Mouse (Mus musculus) right cerebral cortex, adult 18-20 months (tissue): ENCODE data around the gene C2cd5.

ENCODE experiments used
- DNase-seq: peaks from one replicate; pipeline ENCODE4 v3.0.0; 2022; ENCODE audit warnings: mixed read lengths

The C2cd5 gene

GRCm38 (mm10) chr6:143115011-143115445 is 15.1 kb upstream of the C2cd5 start:
- no peak for DNase-seq

- DNase-seq: no peak
Observed at GRCm38 (mm10) chr6:143114556-143114955, 14.6 kb upstream of the C2cd5 start.

- DNase-seq: no peak
Observed at GRCm38 (mm10) chr6:143110371-143110770, 10.4 kb upstream of the C2cd5 start.

GRCm38 (mm10) chr6:143109622-143110218 is 9.8 kb upstream of the C2cd5 start:
- no peak for DNase-seq

- DNase-seq: no peak
Observed at GRCm38 (mm10) chr6:143108031-143108430, 8.1 kb upstream of the C2cd5 start.

- no peak for DNase-seq
Observed at GRCm38 (mm10) chr6:143107611-143108010, 7.7 kb upstream of the C2cd5 start.

- DNase-seq: no peak
Observed at GRCm38 (mm10) chr6:143105766-143106165, 5.8 kb upstream of the C2cd5 start.

GRCm38 (mm10) chr6:143103981-143104680 is 4.2 kb upstream of the C2cd5 start:
- no peak for DNase-seq

GRCm38 (mm10) chr6:143100478-143101115 is 656 bp upstream of the C2cd5 start:
- no peak for DNase-seq

GRCm38 (mm10) chr6:143099281-143099680 is 660 bp downstream of the C2cd5 start:
- peak; percentile 46 for DNase-seq

- DNase-seq: no peak
Observed at GRCm38 (mm10) chr6:143095126-143095525, 4.8 kb downstream of the C2cd5 start.

GRCm38 (mm10) chr6:143092856-143093255 is 7.1 kb downstream of the C2cd5 start:
- DNase-seq: no peak

- DNase-seq: no peak
Observed at GRCm38 (mm10) chr6:143091076-143091475, 8.9 kb downstream of the C2cd5 start.

- no peak for DNase-seq
Observed at GRCm38 (mm10) chr6:143087332-143087731, 12.6 kb downstream of the C2cd5 start.

- DNase-seq: no peak
Observed at GRCm38 (mm10) chr6:143085898-143086297, 14.0 kb downstream of the C2cd5 start.

- no peak for DNase-seq
Observed at GRCm38 (mm10) chr6:143084314-143085025, 15.5 kb downstream of the C2cd5 start.

GRCm38 (mm10) chr6:143081479-143082106 is 18.3 kb downstream of the C2cd5 start:
- DNase-seq: no peak

GRCm38 (mm10) chr6:143080774-143081173 is 19.2 kb downstream of the C2cd5 start:
- DNase-seq: no peak

- no peak for DNase-seq
Observed at GRCm38 (mm10) chr6:143079126-143079525, 20.8 kb downstream of the C2cd5 start.

GRCm38 (mm10) chr6:143076461-143076860 is 23.5 kb downstream of the C2cd5 start:
- no peak for DNase-seq

- DNase-seq: no peak
Observed at GRCm38 (mm10) chr6:143073914-143074313, 26.0 kb downstream of the C2cd5 start.

- no peak for DNase-seq
Observed at GRCm38 (mm10) chr6:143073476-143073875, 26.5 kb downstream of the C2cd5 start.
